Mouse (Mus musculus) cerebellum, adult 2 months (tissue): Measurements from ENCODE around the gene Shmt2.

ENCODE experiments used
- CTCF ChIP-seq: fragments of 200-500 bp; IDR thresholded peaks from 2 replicates; pipeline ENCODE4 v1.5.1; 2011; ENCODE audit warnings: low read depth, mild to moderate bottlenecking, control low read depth, low read length, moderate library complexity, borderline replicate concordance; ENCODE audit not compliant: insufficient read depth
- POLR2A ChIP-seq: fragments of 200-500 bp; IDR thresholded peaks from 2 replicates; pipeline ENCODE4 v1.6.1; 2011; ENCODE audit warnings: low read length, control low read depth, borderline replicate concordance; ENCODE audit not compliant: insufficient read depth

DNA sequence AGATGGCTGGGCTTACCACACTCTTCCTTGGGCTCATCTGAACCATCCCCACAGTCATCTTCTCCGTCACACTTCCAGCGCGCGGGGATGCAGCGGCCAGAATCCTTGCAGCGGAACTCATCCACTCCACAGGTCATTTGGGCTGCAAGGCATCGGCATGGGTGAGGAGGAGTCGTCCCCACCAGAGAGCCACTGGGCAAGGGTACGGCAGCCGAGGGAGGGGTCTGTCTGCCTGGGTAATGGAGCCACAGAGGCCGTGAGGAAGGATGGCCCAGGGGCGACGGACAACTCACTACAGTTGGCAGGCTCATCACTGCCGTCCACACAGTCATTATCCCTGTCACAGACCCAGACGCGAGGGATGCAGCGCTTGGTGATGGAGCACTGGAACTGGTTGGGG is 27.6 kb upstream of the Shmt2 start:
- TF ChIP-seq CTCF = no peak
- no peak for TF ChIP-seq POLR2A
